Mouse (Mus musculus) right cerebral cortex, postnatal 10 days (tissue): Measurements from ENCODE around the gene Gtf2ird2.

Experiments used
- DNase-seq, 2 experiments: peaks; one replicate each; pipeline ENCODE4 v3.0.0; 2021; ENCODE audit warnings: low spot score in 2 of 2

The Gtf2ird2 gene

GRCm38 (mm10) chr5:134182735-134183134 lies 1.1 kb upstream of the Gtf2ird2 start:
- no peak for DNase-seq

- DNase-seq = no peak
Measured at GRCm38 (mm10) chr5:134183162-134183561, 657 bp upstream of the Gtf2ird2 start.

GRCm38 (mm10) chr5:134186059-134186458 lies 2.2 kb downstream of the Gtf2ird2 start:
- DNase-seq = no peak

GRCm38 (mm10) chr5:134186961-134187731 lies 3.3 kb downstream of the Gtf2ird2 start:
- DNase-seq = peak; percentile 57 to 58

GRCm38 (mm10) chr5:134188571-134188970 lies 4.8 kb downstream of the Gtf2ird2 start:
- no peak for DNase-seq

- DNase-seq = no peak
Measured at GRCm38 (mm10) chr5:134193664-134194063, 9.8 kb downstream of the Gtf2ird2 start.

- no peak for DNase-seq
Measured at GRCm38 (mm10) chr5:134206721-134207120, 22.9 kb downstream of the Gtf2ird2 start.

GRCm38 (mm10) chr5:134209931-134210554 lies 26.2 kb downstream of the Gtf2ird2 start:
- no peak for DNase-seq

- no peak for DNase-seq
Measured at GRCm38 (mm10) chr5:134214021-134214806, 30.4 kb downstream of the Gtf2ird2 start.

GRCm38 (mm10) chr5:134217900-134218299 lies 34.1 kb downstream of the Gtf2ird2 start:
- no peak for DNase-seq

- no peak for DNase-seq
Measured at GRCm38 (mm10) chr5:134221278-134221677, 37.5 kb downstream of the Gtf2ird2 start.

GRCm38 (mm10) chr5:134221708-134222150 lies 37.9 kb downstream of the Gtf2ird2 start:
- no peak for DNase-seq

- DNase-seq = no peak
Measured at GRCm38 (mm10) chr5:134225110-134225901, 41.5 kb downstream of the Gtf2ird2 start.

- DNase-seq = no peak
Measured at GRCm38 (mm10) chr5:134226946-134227345, 43.1 kb downstream of the Gtf2ird2 start.

- no peak for DNase-seq
Measured at GRCm38 (mm10) chr5:134227574-134228248, 43.9 kb downstream of the Gtf2ird2 start.

- DNase-seq = no peak
Measured at GRCm38 (mm10) chr5:134228249-134228638, 44.4 kb downstream of the Gtf2ird2 start.

GRCm38 (mm10) chr5:134229391-134229790 lies 45.6 kb downstream of the Gtf2ird2 start, which contains the start of gene Ncf1:
Ncf1 (minus strand) TSS chr5:134229625.
- DNase-seq = no peak

- peak in 1 of 2 experiments; percentile 66 for DNase-seq
Measured at GRCm38 (mm10) chr5:134231376-134231775, 47.6 kb downstream of the Gtf2ird2 start.

- no peak for DNase-seq
Measured at GRCm38 (mm10) chr5:134232111-134232510, 48.3 kb downstream of the Gtf2ird2 start.

GRCm38 (mm10) chr5:134232568-134232967 lies 48.7 kb downstream of the Gtf2ird2 start:
- DNase-seq = no peak

- no peak for DNase-seq
Measured at GRCm38 (mm10) chr5:134233244-134233651, 49.4 kb downstream of the Gtf2ird2 start.
